Mouse (Mus musculus) lung, postnatal 10 days (tissue): ENCODE data around the gene Gm10300.
A peak's percentile ranks its signal among the peaks of the same experiment; 100 is the strongest.

Source experiments
- DNase-seq: peaks from one replicate; pipeline ENCODE4 v3.0.0; 2021

Gm10300 gene

GRCm38 (mm10) chr4:132074077-132074932 is at the start of gene Gm10300:
Gene Gm10300 (plus strand): TSS chr4:132074697.
- peak; percentile 56 for DNase-seq

- no peak for DNase-seq
Observed at GRCm38 (mm10) chr4:132025264-132025663, 49.2 kb upstream of the Gm10300 start.

DNA sequence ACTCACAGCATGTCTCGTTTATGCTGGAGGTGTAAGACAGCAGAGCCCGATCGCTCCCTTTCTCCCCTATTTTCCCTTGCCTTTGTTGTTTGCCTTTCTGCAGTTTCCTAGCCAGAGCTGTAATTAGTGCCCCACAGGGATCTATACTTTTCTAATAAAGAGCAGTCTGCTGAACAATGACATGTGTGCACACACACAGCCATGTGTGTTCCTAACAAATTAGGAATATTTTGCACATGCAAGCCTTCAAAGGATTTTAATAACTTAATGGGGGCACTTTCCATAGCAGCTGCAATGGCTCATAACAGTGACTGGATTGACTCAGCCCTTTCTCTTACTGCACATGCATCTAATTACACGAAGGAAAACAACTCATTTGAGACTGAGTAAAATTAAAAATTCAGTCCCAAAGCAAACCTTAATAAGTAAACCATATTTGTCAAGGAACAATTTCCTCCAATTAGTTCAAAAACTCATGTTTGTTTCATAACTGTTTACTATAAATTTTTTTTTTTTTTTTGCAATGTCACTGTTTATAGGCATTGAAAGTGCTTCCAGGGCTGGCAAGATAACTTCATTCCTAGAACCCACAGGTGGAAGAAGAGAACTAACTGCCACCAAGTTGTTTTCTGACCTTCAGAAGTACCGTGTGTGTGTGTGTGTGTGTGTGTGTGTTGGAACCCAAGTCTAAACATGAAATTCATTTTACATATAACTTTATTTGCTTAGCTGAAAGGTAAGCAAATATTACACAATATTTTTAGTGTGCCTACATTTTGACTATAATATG is 48.6 kb upstream of the Gm10300 start:
- no peak for DNase-seq

DNA sequence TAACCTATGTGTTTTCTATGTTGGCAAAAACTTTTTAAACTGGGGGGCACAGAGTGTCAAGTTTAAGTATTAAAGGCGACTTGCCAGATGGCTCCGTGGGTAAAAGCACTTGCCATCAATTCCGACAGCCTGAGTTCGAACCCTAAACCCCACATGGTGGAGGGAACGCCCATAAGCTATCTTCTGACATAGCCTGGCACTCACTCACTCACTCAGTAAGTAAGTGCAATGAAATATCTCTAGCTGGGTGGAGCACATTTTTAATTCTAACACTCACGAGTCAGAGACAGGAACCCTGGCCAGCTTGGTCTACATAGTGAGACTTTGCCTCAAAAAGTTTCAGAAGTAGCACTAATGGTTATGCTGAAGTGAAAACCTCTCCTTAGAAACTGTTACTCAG is 47.3 kb upstream of the Gm10300 start:
- DNase-seq, result no peak

DNA sequence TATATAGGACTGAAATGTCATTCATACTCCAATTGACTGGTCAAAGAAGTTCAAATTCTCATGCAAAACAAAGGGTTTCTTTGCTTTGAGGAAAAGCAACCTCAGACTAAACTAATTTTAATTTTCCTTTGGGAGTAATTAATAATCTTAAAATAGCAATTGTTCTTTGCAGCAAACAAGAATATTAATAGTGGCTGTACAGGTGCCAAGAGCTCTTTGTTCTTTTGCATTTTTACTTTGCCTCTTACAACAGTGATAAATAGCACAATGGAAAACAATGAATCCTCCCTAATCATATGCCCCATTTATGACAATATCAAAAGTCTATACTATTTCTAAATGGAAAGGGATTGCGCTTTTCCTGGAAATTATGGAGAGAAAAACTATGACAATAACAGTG is 46.7 kb upstream of the Gm10300 start:
- DNase-seq, result no peak

GRCm38 (mm10) chr4:132029851-132030741 is 44.4 kb upstream of the Gm10300 start:
- no peak for DNase-seq

GRCm38 (mm10) chr4:132033183-132033582 is 41.3 kb upstream of the Gm10300 start:
- no peak for DNase-seq

- no peak for DNase-seq
Observed at GRCm38 (mm10) chr4:132034242-132034641, 40.3 kb upstream of the Gm10300 start.

GRCm38 (mm10) chr4:132037137-132037536 is 37.4 kb upstream of the Gm10300 start:
- DNase-seq, result no peak

DNA sequence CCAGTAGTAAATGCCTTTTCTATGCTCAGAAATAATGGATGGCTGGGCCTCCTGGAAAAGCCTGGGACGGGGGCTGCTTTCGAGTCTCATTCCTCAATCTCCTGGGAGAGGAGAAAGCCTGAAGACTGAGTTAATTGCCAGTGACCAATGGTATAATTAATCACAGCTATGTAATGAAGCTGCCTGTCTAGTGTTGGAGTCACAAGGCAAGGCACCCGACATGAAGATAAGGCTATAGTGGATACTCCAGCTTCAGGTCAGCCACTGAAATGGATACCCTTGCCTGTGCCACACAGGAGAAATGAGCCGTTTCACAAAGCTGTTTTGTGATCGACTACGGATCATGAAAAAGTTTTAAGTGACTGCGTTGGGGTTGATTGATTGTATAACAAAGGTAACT is 36.5 kb upstream of the Gm10300 start:
- DNase-seq, result no peak

GRCm38 (mm10) chr4:132038809-132039208 is 35.7 kb upstream of the Gm10300 start:
- DNase-seq, result no peak

DNA sequence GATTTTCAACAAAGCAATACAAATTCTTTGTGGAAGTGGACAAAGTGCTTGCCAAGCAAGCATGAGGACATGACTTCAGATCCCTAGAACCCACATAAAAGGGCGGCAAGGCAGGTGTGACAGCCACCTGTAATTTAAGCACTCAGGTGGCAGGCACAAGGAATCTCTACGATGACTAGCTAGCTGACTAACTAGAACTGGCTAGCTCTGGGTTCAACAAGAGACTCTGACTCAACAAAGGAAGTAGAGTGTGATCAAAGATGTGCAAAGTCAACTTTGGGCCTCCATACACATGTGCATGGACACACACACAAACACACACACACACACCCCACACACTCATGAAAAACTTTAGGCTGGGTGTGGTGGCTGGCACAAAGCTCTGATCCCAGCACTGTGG is 35.0 kb upstream of the Gm10300 start:
- DNase-seq, result no peak

DNA sequence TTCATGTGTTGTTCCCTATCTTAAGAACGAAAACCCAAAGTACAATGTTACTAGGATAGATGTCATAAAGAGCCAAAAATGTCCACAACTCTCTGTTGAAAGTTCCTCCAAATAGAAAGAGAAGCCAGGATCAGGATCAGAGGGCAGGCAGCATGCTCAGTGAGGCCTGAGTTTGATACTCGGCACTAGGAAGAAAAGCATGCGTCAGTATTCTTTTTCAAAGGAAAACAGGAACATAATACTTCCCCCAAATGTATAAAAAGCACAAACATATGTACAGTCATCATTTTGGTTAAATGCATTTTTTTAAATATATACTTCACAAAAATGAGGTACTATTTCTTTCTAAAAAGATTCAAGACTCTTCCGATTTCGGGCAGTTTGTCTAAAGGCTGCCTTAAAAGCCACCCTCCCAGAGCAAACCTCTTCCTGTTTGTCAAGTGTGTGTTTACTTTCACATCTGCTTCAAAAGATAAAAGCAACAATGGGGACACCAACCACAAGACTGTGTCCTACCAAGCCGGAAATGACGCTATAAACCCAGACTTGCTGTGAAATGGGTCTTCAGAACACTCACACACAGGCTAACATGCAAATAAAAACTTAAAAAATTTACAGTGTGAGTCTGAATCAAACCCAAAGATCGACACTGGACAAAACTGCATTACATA is 34.4 kb upstream of the Gm10300 start:
- DNase-seq, result peak; percentile 56

DNA sequence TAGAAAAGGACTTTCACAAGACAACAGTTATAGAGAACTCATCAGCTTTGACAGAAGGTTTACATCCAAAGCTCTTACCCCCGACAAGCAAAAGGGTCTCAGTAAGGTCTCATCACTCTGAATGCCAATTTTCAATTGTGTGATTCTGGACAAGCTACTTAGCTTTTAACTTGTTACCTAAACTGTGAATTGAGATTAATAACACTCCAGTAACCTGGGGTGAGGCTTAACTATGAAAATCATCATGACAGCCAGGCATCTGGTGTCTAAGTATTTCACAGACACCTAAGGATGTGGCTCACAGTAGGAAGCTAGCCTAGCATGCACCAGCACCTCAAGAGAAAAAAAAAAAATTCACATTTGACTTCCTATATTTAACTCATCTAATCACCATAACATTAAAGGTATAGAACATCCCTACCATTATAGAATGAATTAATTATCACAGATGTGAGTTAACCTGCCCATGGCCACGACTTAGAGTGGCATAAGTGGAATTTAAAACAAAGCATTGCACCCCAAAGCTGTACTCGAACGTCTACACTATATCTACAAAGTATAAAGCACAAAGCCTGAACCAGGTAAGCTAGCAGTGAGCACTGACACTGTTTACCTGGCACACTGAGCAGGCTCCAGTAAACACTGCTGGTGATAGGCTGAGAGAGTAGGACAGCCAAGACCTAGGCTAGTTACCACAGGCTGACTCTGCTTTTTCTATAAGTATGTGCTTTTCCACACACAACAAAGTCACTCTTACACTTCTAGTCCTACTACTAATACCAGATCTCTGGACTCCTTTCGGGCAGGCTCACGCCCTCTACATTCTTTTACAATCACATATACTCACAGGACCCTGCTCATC is 32.8 kb upstream of the Gm10300 start:
- no peak for DNase-seq

GRCm38 (mm10) chr4:132043726-132044125 is 30.8 kb upstream of the Gm10300 start:
- no peak for DNase-seq

GRCm38 (mm10) chr4:132048011-132048991 is 26.2 kb upstream of the Gm10300 start:
- DNase-seq, result peak; percentile 46

GRCm38 (mm10) chr4:132048995-132049404 is 25.5 kb upstream of the Gm10300 start:
- peak; percentile 92 for DNase-seq

DNA sequence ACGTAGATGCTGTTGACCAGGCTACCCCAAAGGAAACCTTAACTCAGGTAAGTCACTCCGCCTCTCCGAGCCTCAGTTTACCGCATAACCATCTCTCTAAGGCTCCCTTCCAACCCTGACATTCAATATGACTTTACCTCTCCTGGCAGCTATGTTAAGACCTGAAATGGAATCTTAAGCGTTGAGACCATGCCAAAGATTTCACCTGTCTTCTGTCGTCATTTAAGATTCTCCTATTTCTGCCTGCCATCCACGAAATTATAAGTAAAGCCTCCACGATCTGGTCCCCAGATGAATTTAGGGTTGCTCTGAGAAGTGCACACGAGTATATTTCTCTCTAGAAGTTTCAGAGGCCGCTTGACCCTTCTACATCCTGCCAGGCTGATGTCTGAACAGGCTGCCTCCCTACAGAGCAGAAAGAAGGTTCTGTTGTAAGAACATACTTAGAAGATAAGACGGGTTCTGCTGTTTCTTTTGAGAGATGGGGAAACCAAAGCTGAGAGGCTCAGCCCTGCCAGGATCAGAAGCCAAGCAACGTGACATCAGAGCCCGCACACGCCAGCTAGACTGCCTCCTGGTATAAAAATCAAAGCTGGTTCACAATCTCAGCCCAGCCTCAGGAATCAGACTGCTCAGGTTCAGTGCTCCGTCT is 24.8 kb upstream of the Gm10300 start:
- DNase-seq, result no peak
